9 mouse cellular contexts compared by ENCODE assay signal in genomic region chr17:85688911-85689806, GRCm38 (mm10). TPM values are rescaled to one million over a fixed set of nuclear protein-coding genes. Genes with fewer than 3 reads are reported as not detected.
DNase-seq lines count a peak whose midpoint lies in the region; ATAC-seq and TF ChIP-seq lines count a peak whose summit lies in the region.
"Had no signal": no experiment of that assay in that cellular context is flagged by ENCODE, and none has a peak within 500 bp of the region (broad histone marks: within the 10 kb centered on the region; RNA-seq: fewer than 3 reads in every experiment).

No protein-coding gene starts in this region.

- peaks cover 46% of the 10 kb centered on the region for H3K27me3 ChIP-seq in ES-Bruce4 (ENCODE audit: control insufficient read depth, insufficient read depth, low read length, poor library complexity, severe bottlenecking)
- H3K27me3 ChIP-seq in midbrain, embryonic 15.5 days (replicated peaks): peaks cover 85% of the 10 kb centered on the region

- peak overlapping the region; percentile 21 for H3K4me3 ChIP-seq in ES-Bruce4 (ENCODE audit: low read depth, low read length)
- H3K4me3 ChIP-seq in midbrain, embryonic 15.5 days: no peak overlapping the region
- H3K4me3 ChIP-seq: megakaryocyte, embryonic 14.5 days had no signal

- no peak for TF ChIP-seq POLR2A in ES-Bruce4 (IDR thresholded peaks at IDR 0.05; ENCODE audit: insufficient read depth, low read length)

- no peaks in the 10 kb centered on the region for H3K4me1 ChIP-seq in ES-Bruce4 (ENCODE audit: control insufficient read depth, insufficient read depth, low read length)
- peaks cover 16% of the 10 kb centered on the region for H3K4me1 ChIP-seq in midbrain, embryonic 15.5 days

- no peak for TF ChIP-seq EP300 in ES-Bruce4 (IDR thresholded peaks at IDR 0.05; ENCODE audit: insufficient read depth, low read depth, low read length)

- no peak for TF ChIP-seq CTCF in ES-Bruce4 (IDR thresholded peaks at IDR 0.05; ENCODE audit: low read depth, low read length)

- peak overlapping the region; percentile 62; the same call in 1 of the 2 replicates for H3K4me2 ChIP-seq in midbrain, embryonic 15.5 days

- ATAC-seq in midbrain, embryonic 15.5 days (replicated peaks): 0 out of 2 replicates have a peak, but pooled peaks have one; percentile 2

- no peak overlapping the region for H3K27ac ChIP-seq in ES-Bruce4 (ENCODE audit: insufficient read depth, low read length)
- no peak overlapping the region for H3K27ac ChIP-seq in midbrain, embryonic 15.5 days

- H3K36me3 ChIP-seq in ES-Bruce4 (ENCODE audit: control insufficient read depth, insufficient read depth, low read length, poor library complexity, severe bottlenecking): no peaks in the 10 kb centered on the region
- H3K36me3 ChIP-seq in midbrain, embryonic 15.5 days (replicated peaks): no peaks in the 10 kb centered on the region

- DNase-seq in embryo, embryonic 9.5 days (ENCODE audit: extremely low spot score): peak; percentile 69
- peak; percentile 53 for DNase-seq in heart, adult 8-10 months (ENCODE audit: low spot score)
- peak; percentile 43 for DNase-seq in kidney, postnatal 14 days
- DNase-seq in frontal cortex, postnatal 36 days (ENCODE audit: low spot score in 2 of 2): no peak
- DNase-seq in cerebellum, adult 9-10 months: no peak
- no peak for DNase-seq in B cell, adult 2 months

- no peaks in the 10 kb centered on the region for H3K9me3 ChIP-seq in ES-Bruce4 (replicated peaks; ENCODE audit: control insufficient read depth, insufficient read depth, low read length, poor library complexity, severe bottlenecking)
- H3K9me3 ChIP-seq in midbrain, embryonic 15.5 days: no peaks in the 10 kb centered on the region

- no peak overlapping the region for H3K9ac ChIP-seq in ES-Bruce4 (ENCODE audit: low read depth, poor library complexity, severe bottlenecking)
- no peak overlapping the region for H3K9ac ChIP-seq in midbrain, embryonic 15.5 days

- under 1% methylated on average over 35 of the region's 35 CpGs for WGBS in midbrain, embryonic 15.5 days

RNA-seq across cellular contexts. Expression of gene Six2, which starts 1.1 kb away (rescaled TPM):
- 0.41 and 0.46 TPM in 2 replicates for polyA plus RNA-seq in ES-Bruce4 (2011; ENCODE audit: insufficient read depth, insufficient read length, low read depth, missing spikeins)
- total RNA-seq in heart, adult 8-10 months (2022): under 1 TPM; 0.23 to 0.38 (median 0.26) TPM
- polyA plus RNA-seq in midbrain, embryonic 15.5 days (2015; fragmentation: Nextera tagmentation; extraction: Ambion mirVana): 0.27 and 0.49 TPM in 2 replicates

Comparison
In these comparisons a context has a peak if more than half of its experiments do, and no peak if none do; other contexts are left out.
1. DNase-seq: peak in embryo, embryonic 9.5 days (single experiment), heart, adult 8-10 months (single experiment) and kidney, postnatal 14 days (single experiment); none in frontal cortex, postnatal 36 days (0 of 2), cerebellum, adult 9-10 months (single experiment) and B cell, adult 2 months (0 of 2).